Mouse (Mus musculus): ENCODE measurements around the gene Atp11a.

The Atp11a gene

GRCm38 (mm10) chr8:12769296-12769695 is 12.5 kb downstream of the Atp11a start:
- DNase-seq (ENCODE audit: low read depth, low spot score) = no peak

- DNase-seq (ENCODE audit: low read depth, low spot score) = no peak
These were observed 15.5 kb downstream of the Atp11a start for GRCm38 (mm10) chr8:12772319-12772718.

- no peak for DNase-seq (ENCODE audit: low read depth, low spot score)
These were observed 17.1 kb downstream of the Atp11a start for GRCm38 (mm10) chr8:12773914-12774313.

- DNase-seq (ENCODE audit: low read depth, low spot score) = no peak
These were observed 18.1 kb downstream of the Atp11a start for GRCm38 (mm10) chr8:12774872-12775298.

- DNase-seq (ENCODE audit: low read depth, low spot score) = no peak
These were observed 18.6 kb downstream of the Atp11a start for GRCm38 (mm10) chr8:12775302-12775975.

- DNase-seq (ENCODE audit: low read depth, low spot score) = no peak
These were observed 19.4 kb downstream of the Atp11a start for GRCm38 (mm10) chr8:12776166-12776565.

- DNase-seq (ENCODE audit: low read depth, low spot score) = no peak
These were observed 20.4 kb downstream of the Atp11a start for GRCm38 (mm10) chr8:12777171-12777570.

- DNase-seq (ENCODE audit: low read depth, low spot score) = no peak
These were observed 22.7 kb downstream of the Atp11a start for GRCm38 (mm10) chr8:12779541-12779940.

GRCm38 (mm10) chr8:12785508-12785907 is 28.7 kb downstream of the Atp11a start:
- DNase-seq (ENCODE audit: low read depth, low spot score) = no peak

- DNase-seq (ENCODE audit: low read depth, low spot score) = no peak
These were observed 29.6 kb downstream of the Atp11a start for GRCm38 (mm10) chr8:12786261-12786957.

GRCm38 (mm10) chr8:12786958-12787301 is 30.1 kb downstream of the Atp11a start:
- no peak for DNase-seq (ENCODE audit: low read depth, low spot score)

- DNase-seq (ENCODE audit: low read depth, low spot score) = no peak
These were observed 30.6 kb downstream of the Atp11a start for GRCm38 (mm10) chr8:12787427-12787826.

GRCm38 (mm10) chr8:12788695-12789094 is 31.9 kb downstream of the Atp11a start:
- DNase-seq (ENCODE audit: low read depth, low spot score) = no peak

GRCm38 (mm10) chr8:12795011-12795671 is 38.3 kb downstream of the Atp11a start:
- DNase-seq (ENCODE audit: low read depth, low spot score) = no peak

- DNase-seq (ENCODE audit: low read depth, low spot score) = no peak
These were observed 42.3 kb downstream of the Atp11a start for GRCm38 (mm10) chr8:12799099-12799498.

- no peak for DNase-seq (ENCODE audit: low read depth, low spot score)
These were observed 43.0 kb downstream of the Atp11a start for GRCm38 (mm10) chr8:12799832-12800231.

GRCm38 (mm10) chr8:12800246-12800645 is 43.4 kb downstream of the Atp11a start:
- no peak for DNase-seq (ENCODE audit: low read depth, low spot score)

GRCm38 (mm10) chr8:12801586-12801985 is 44.8 kb downstream of the Atp11a start:
- DNase-seq (ENCODE audit: low read depth, low spot score) = no peak

GRCm38 (mm10) chr8:12803121-12803520 is 46.3 kb downstream of the Atp11a start:
- DNase-seq (ENCODE audit: low read depth, low spot score) = no peak

GRCm38 (mm10) chr8:12804909-12805308 is 48.1 kb downstream of the Atp11a start:
- DNase-seq (ENCODE audit: low read depth, low spot score) = no peak

- DNase-seq (ENCODE audit: low read depth, low spot score) = no peak
These were observed 48.8 kb downstream of the Atp11a start for GRCm38 (mm10) chr8:12805569-12805968.

GRCm38 (mm10) chr8:12808018-12808417 is 51.2 kb downstream of the Atp11a start:
- DNase-seq (ENCODE audit: low read depth, low spot score) = no peak

- DNase-seq (ENCODE audit: low read depth, low spot score) = no peak
These were observed 52.7 kb downstream of the Atp11a start for GRCm38 (mm10) chr8:12809516-12809915.

Data from embryo, embryonic 11.5 days (tissue).